Mouse (Mus musculus): ENCODE results near the gene Slc44a1. TPM values are rescaled to one million over a fixed set of nuclear protein-coding genes. Genes with fewer than 3 reads are reported as not detected.
A peak's percentile ranks its signal among the peaks of the same experiment; 100 is the strongest.

The Slc44a1 gene
- polyA plus RNA-seq, 1 experiment from 2014 or later: 11.2 TPM

DNA sequence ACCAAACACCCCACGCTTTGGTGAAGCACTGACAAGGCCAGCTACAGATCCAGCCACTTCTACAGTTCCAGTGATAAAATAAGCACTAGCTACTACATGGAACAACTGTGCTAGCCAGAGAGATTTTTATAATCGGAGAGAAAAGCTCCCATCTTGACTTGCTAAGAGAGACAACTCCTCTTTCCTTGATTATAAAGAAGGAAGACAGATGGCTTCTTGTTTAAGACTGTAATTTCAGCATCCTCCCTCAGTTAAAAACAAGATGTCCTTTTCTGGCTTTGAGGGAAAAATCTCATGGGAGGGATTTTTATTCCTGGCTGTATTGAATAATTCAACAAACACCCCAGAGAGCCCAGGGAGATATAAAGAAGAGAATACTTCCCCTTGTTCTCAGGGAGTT is 1.8 kb upstream of the Slc44a1 start:
- Histone ChIP-seq H3K4me3 (no peak overlapping the region), H3K4me2 (no peak overlapping the region), H3K9me3 (no peaks in the 10 kb centered on the region), H3K27me3 (no peaks in the 10 kb centered on the region), H3K36me3 (no peaks in the 10 kb centered on the region), H3K4me1 (replicated peaks) (peaks cover 33% of the 10 kb centered on the region), H3K9ac (no peak overlapping the region), H3K27ac (replicated peaks) (no peak overlapping the region)
- WGBS: 80% methylated on average over 2 of the region's 2 CpGs
- no peak for ATAC-seq (ENCODE audit: low FRiP score, low read depth)

DNA sequence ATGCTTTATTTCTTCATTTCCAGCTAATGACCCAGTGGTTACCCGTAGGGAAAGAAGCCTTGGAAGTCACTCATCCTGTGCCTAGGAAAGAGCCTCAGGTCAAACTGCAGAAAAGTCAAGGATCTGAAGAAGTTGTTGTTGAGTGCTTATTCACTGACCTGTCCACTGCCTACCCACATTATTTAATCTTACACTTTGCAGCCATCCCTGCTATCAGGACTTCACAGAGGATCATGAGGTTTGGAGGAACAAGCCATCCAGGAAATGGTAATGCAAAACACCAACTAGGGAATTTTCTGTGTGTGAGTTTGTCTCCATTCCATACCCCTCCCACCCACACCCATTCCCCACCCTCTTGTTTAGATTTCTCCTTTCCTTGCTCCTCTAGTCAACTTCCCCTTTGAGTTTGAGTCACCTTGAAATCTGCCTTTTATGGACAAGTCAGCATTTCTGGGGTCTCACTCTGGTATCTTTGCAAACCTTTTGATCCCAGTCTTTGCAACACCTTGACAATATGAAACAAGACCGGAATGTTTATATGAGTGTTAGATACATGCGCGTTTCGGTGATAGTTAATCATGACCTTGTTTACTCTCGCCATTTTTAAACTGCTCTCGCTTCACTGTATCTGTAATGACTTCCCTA is 1.3 kb upstream of the Slc44a1 start:
- no peak for ATAC-seq (ENCODE audit: low FRiP score, low read depth)
- Histone ChIP-seq H3K27ac (replicated peaks) (no peak overlapping the region), H3K4me3 (peak overlapping the region; percentile 97), H3K4me1 (replicated peaks) (peaks cover 33% of the 10 kb centered on the region), H3K9ac (no peak overlapping the region), H3K9me3 (no peaks in the 10 kb centered on the region), H3K27me3 (no peaks in the 10 kb centered on the region), H3K4me2 (peak overlapping the region; percentile 81), H3K36me3 (no peaks in the 10 kb centered on the region)
- WGBS: 80% methylated on average over 7 of the region's 7 CpGs

DNA sequence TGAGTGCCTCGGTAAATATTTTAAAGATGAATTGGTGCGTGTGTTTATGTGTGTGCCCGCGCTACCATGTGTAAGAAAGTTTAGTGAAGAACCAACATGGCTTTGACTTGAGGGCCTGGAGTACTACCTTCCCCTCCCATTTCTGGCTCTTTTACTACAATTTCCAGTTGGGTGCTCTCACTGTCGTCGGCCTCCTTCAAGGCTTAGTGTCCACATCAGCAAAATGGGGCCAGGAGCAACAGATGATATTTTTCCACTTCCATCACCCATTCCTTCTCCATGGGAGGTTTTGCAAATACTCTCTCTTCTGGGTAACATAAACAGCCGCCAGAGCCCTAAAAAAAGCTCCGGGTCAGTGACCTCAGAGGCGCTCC is 590 bp upstream of the Slc44a1 start:
- 19% methylated on average over 9 of the region's 9 CpGs for WGBS
- Histone ChIP-seq H3K4me1 (replicated peaks) (peaks cover 33% of the 10 kb centered on the region), H3K4me2 (peak overlapping the region; percentile 81), H3K9me3 (no peaks in the 10 kb centered on the region), H3K36me3 (no peaks in the 10 kb centered on the region), H3K9ac (peak overlapping the region; percentile 79), H3K27me3 (no peaks in the 10 kb centered on the region), H3K27ac (replicated peaks) (peak overlapping the region; percentile 83), H3K4me3 (peak overlapping the region; percentile 97)
- ATAC-seq (ENCODE audit: low FRiP score, low read depth): no peak

DNA sequence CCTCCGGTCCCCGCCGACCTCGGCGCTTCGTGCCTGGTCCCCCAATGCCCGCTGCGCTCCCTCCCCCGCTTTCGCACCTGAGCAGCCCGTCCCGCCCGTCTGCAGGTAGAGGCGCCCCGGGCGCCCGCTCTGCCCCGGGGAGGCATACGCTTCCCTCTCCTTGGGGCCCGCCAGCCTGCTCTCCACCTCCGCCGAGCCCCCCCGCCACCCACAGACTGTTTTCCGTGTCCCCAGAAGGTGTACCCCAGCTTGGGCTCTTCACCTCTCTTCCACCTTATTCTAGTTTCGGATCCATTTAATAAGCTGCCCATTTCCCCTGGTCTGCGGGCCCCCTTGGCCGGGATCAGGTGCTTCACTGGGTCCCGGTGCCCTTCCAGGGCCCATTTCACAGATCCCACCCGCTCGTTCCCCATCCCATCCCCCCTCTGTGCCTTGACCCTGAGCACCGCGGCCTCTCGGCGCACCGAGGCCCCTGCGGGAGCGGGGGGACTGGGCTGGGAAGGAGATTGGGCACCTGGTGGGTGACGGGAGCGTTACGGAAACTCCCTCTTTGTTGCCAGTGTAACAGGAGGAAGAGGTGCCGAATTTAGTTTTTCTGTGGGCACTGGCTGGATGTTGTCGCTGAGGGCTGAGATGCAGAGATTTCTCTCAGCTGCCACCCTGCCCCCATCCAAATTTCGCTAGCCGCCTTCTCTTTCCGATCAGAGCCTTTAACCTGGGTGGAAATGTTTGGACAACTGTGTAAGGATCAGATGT is 781 bp downstream of the Slc44a1 start:
- H3K9me3 ChIP-seq: no peaks in the 10 kb centered on the region

DNA sequence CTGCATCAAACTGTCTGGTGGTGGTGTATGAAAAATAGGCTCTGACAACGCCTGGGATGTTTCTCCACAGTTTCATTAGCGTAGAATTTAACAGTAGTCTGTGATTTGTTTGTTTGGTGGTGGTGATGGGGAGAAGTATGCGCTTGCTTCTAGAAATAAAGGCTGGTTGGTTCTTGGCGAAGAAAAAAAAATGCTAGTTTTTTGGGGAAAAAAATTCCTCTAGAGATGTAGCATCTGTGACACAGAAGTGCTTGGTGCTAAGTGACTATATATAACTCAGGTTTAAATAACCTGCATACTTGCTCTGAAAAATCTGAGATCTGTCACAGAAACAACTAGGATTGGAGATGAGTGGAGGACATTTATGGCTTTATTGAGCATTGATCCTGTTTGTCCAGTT is 1.5 kb downstream of the Slc44a1 start:
- H3K9me3 ChIP-seq: no peaks in the 10 kb centered on the region
- no peaks in the 10 kb centered on the region for H3K36me3 ChIP-seq
- WGBS: 20% methylated on average over 4 of the region's 4 CpGs
- peak overlapping the region; percentile 79 for H3K9ac ChIP-seq
- no peak overlapping the region; the same call in 1 of the 2 replicates for H3K27ac ChIP-seq (replicated peaks)
- peaks cover 33% of the 10 kb centered on the region for H3K4me1 ChIP-seq (replicated peaks)
- peak overlapping the region; percentile 97 for H3K4me3 ChIP-seq
- H3K27me3 ChIP-seq: no peaks in the 10 kb centered on the region
- peak overlapping the region; percentile 81 for H3K4me2 ChIP-seq
- ATAC-seq (ENCODE audit: low FRiP score, low read depth): no peak

More for the DNA sequence above, 781 bp downstream of the Slc44a1 start:
- H3K9ac ChIP-seq: peak overlapping the region; percentile 79
- H3K27ac ChIP-seq (replicated peaks): peak overlapping the region; percentile 83
- H3K36me3 ChIP-seq: no peaks in the 10 kb centered on the region
- peak overlapping the region; percentile 81 for H3K4me2 ChIP-seq
- H3K4me1 ChIP-seq (replicated peaks): peaks cover 33% of the 10 kb centered on the region
- H3K27me3 ChIP-seq: no peaks in the 10 kb centered on the region
- WGBS: 1% methylated on average over 45 of the region's 45 CpGs
- peak overlapping the region; percentile 97 for H3K4me3 ChIP-seq
- ATAC-seq (ENCODE audit: low FRiP score, low read depth): peak; percentile 40

DNA sequence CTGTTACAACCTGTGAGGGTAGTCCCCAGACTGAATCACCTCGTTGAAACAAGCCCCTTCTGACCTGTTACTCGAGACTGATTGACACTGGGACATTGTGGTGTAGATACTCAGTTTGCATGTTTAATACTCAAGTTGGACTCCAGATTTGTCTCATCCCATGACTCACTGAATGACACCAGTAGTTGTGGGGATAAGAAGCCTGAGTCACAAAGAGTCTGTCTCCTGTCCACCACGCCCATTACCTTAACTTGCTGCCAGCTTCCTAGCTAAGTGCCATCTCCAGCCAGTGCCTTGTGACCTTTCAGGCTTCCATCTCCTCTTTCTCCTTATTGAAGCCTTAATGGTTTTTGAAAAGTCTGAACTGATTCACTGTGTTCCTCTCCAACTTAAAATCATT is 6.0 kb downstream of the Slc44a1 start:
- Histone ChIP-seq H3K9me3 (no peaks in the 10 kb centered on the region), H3K27me3 (no peaks in the 10 kb centered on the region), H3K9ac (no peak overlapping the region), H3K4me2 (no peak overlapping the region), H3K4me1 (replicated peaks) (peaks cover 28% of the 10 kb centered on the region), H3K27ac (replicated peaks) (no peak overlapping the region), H3K4me3 (no peak overlapping the region), H3K36me3 (no peaks in the 10 kb centered on the region)
- no peak for ATAC-seq (ENCODE audit: low FRiP score, low read depth)
- 87% methylated on average over 3 of the region's 3 CpGs for WGBS

DNA sequence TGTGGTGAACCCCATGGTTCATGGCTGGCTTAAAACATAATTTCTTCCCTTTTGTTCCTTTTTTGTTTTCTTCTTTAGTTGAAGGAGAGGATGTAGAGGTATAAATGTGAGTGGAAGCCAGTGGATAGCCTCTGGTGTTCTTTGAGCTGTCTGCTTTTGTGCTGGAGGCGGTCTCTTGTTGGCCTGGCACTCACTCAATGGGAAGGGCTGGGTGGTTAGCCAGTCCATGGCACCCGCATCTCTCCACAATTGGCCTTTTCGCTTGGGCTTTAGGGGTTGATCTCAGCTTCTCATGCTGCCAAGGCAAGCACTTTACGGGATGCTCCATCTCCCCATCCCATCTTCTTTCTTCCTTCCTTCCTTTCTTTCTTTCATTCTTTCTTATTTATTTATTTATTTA is 7.6 kb downstream of the Slc44a1 start:
- no peaks in the 10 kb centered on the region for H3K9me3 ChIP-seq
- H3K36me3 ChIP-seq: no peaks in the 10 kb centered on the region
- peaks cover 16% of the 10 kb centered on the region for H3K4me1 ChIP-seq (replicated peaks)
- WGBS: 92% methylated on average over 4 of the region's 4 CpGs
- H3K27ac ChIP-seq (replicated peaks): no peak overlapping the region
- no peak overlapping the region for H3K9ac ChIP-seq
- H3K4me2 ChIP-seq: no peak overlapping the region
- ATAC-seq (ENCODE audit: low FRiP score, low read depth): no peak
- no peaks in the 10 kb centered on the region for H3K27me3 ChIP-seq
- no peak overlapping the region for H3K4me3 ChIP-seq

DNA sequence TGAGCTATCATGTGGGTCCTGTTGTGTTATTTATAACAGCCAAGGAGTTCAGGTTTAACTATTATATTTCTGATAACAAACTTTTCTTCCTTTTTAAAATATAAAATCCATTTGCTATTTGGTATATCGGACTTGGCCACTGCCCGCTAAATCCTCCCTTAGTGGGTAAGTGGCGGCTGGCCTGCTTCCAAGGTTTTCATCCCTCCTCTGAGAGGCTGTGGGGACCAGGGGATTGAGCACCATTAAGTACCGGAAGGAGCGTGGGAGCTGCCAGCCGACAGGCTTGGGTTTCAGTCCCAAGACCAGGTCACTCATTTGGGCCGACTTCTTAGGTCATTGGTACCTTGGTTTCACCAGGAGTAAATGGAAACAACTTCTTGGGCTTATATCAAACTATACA is 10.5 kb downstream of the Slc44a1 start:
- no peaks in the 10 kb centered on the region for H3K27me3 ChIP-seq
- 67% methylated on average over 7 of the region's 7 CpGs for WGBS
- no peaks in the 10 kb centered on the region for H3K9me3 ChIP-seq
- peaks cover 10% of the 10 kb centered on the region; the same call in 1 of the 2 replicates for H3K4me1 ChIP-seq (replicated peaks)
- H3K27ac ChIP-seq (replicated peaks): no peak overlapping the region
- H3K4me3 ChIP-seq: no peak overlapping the region
- H3K36me3 ChIP-seq: no peaks in the 10 kb centered on the region
- H3K9ac ChIP-seq: no peak overlapping the region
- no peak overlapping the region for H3K4me2 ChIP-seq
- no peak for ATAC-seq (ENCODE audit: low FRiP score, low read depth)

DNA sequence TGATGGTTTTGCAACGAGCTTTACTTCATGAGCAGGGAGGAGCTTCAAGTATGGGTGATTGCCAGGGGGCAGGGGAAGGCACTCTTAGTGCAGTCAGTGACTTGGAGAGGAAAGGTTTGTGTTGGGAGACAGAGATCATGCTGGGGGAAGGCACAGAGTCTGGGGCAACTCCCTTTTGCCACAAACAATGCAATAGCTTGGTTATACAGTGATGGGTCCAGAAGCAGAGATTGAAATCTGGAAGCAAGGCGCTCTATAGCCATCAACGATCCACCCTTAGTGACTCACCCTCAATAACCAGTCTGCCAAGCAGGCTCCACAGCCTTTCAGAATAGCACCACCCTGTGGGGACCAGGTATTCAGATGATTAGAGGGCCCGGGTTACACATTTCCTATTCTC is 11.7 kb downstream of the Slc44a1 start:
- H3K4me2 ChIP-seq: no peak overlapping the region
- H3K27ac ChIP-seq (replicated peaks): no peak overlapping the region
- peaks cover 10% of the 10 kb centered on the region; the same call in 1 of the 2 replicates for H3K4me1 ChIP-seq (replicated peaks)
- H3K36me3 ChIP-seq: no peaks in the 10 kb centered on the region
- no peak overlapping the region for H3K4me3 ChIP-seq
- H3K9me3 ChIP-seq: no peaks in the 10 kb centered on the region
- no peak for ATAC-seq (ENCODE audit: low FRiP score, low read depth)
- no peak overlapping the region for H3K9ac ChIP-seq
- 63% methylated on average over 4 of the region's 4 CpGs for WGBS
- no peaks in the 10 kb centered on the region for H3K27me3 ChIP-seq

DNA sequence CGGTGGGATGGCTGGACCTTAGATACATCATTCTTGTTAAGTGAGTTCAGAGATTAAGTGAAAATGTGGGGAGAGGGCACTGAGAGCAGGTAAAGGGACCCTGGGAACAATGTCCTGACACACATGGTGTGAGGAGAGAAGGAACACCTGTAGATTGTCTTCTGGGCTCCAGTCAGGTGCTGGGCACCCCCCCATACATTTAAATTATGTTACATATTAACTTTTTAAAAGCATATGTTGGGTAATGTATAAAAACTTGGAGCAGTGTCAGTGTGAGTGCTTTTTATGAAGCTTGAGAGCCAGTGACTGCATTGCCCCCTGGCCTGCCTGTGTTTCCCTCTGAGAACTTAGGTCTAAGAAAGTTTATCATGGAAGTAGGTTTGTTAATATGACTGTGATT is 12.2 kb downstream of the Slc44a1 start:
- Histone ChIP-seq H3K27ac (replicated peaks) (no peak overlapping the region), H3K9me3 (no peaks in the 10 kb centered on the region), H3K36me3 (no peaks in the 10 kb centered on the region), H3K9ac (no peak overlapping the region), H3K4me3 (no peak overlapping the region), H3K4me2 (no peak overlapping the region), H3K27me3 (no peaks in the 10 kb centered on the region), H3K4me1 (replicated peaks) (peaks cover 10% of the 10 kb centered on the region; the same call in 1 of the 2 replicates)
- WGBS: 93% methylated on average over 1 of the region's 1 CpGs
- ATAC-seq (ENCODE audit: low FRiP score, low read depth): no peak

DNA sequence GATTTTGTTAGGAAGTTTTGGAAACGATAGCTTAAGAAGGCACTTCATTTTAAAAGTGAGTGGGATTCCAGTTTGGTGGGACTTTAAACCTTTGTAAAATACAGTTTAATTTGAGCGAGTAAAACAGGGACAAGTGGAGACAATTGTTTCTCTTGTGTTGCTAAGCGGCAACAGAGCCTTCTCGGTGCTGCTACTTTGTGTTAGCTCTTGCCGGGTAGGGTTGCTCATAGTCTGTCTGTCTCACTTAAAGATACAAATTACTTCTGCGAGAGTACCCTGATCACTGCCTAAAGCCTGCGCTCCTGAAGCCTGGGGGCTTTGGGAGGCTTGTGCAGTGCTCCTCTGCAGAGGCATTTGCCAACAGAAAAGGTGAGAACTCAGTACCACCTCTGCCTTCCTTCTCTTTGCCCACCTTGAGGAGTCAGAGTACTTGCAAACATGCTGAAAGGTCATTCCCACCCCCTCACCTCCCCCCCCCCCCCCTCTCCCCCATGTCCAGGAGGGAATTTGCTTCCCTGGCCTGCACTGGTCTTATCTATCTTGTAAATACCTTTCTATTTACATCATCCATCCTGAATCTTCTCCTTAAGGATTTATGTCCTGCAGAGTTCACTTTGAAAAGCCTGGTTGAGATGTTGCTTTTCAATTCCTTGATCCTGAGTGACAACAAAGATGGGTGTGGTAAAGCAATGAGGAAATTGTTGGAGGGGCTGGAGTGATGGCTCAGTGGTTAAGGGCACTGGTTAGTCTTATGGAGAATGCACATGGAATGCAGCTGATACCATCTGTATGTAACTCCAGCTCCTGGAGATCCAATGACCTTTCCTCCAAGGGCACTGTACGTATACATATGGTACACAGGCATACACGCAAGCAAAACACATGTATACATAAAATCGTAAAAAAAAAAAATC is 13.0 kb downstream of the Slc44a1 start:
- Histone ChIP-seq H3K27me3 (no peaks in the 10 kb centered on the region), H3K4me2 (no peak overlapping the region), H3K4me3 (no peak overlapping the region), H3K4me1 (replicated peaks) (peaks cover 10% of the 10 kb centered on the region; the same call in 1 of the 2 replicates), H3K9me3 (no peaks in the 10 kb centered on the region), H3K36me3 (no peaks in the 10 kb centered on the region), H3K9ac (no peak overlapping the region), H3K27ac (replicated peaks) (no peak overlapping the region)
- ATAC-seq (ENCODE audit: low FRiP score, low read depth): 0 out of 2 replicates have a peak, but pooled peaks have one; percentile 36
- WGBS: 55% methylated on average over 10 of the region's 10 CpGs

DNA sequence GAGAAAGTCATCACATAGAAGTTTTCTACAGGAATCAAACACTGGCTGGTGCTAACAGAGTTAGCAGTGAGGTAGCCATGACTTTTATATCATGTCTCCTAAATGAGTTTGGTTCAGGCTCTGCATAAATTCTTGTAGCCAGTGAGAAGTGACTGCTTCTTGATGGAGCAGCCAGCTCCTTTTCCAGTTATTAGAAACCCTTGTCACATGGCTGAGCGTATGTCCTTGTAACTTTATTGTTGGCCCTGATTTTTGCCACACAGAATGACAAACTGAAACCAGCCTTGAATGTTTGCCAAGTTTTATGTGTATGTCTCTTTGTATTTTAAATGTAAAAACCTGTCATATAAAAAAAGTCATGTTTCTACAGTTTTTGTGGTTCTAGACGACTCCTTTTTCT is 15.7 kb downstream of the Slc44a1 start:
- Histone ChIP-seq H3K9ac (no peak overlapping the region), H3K27ac (replicated peaks) (no peak overlapping the region), H3K9me3 (no peaks in the 10 kb centered on the region), H3K27me3 (no peaks in the 10 kb centered on the region), H3K4me3 (no peak overlapping the region), H3K4me1 (replicated peaks) (0 out of 2 replicates have a peak, but pooled peaks cover 3% of the 10 kb centered on the region), H3K36me3 (no peaks in the 10 kb centered on the region), H3K4me2 (no peak overlapping the region)
- 81% methylated on average over 2 of the region's 2 CpGs for WGBS
- no peak for ATAC-seq (ENCODE audit: low FRiP score, low read depth)

Data from hindbrain, embryonic 15.5 days (tissue).